Mouse (Mus musculus) intestine, embryonic 16.5 days (tissue): ENCODE data around the gene Taco1. TPM values are rescaled to one million over a fixed set of nuclear protein-coding genes. Genes with fewer than 3 reads are reported as not detected.

ENCODE experiments used
- ATAC-seq: fragments of 200-750 bp; cut with Nextera tagmentation; 2 replicates; pipeline ENCODE4 v1.8.0; 2017; ENCODE audit warnings: moderate TSS enrichment, moderate library complexity
- H3K27ac ChIP-seq: fragments of 300-500 bp; sonication (generic); 2 replicates; pipeline ENCODE4 v1.5.1; 2014; ENCODE audit warnings: mild to moderate bottlenecking, low read length
- H3K27me3 ChIP-seq: fragments of 300-500 bp; sonication (generic); replicated peaks from 2 replicates; pipeline ENCODE4 v1.6.1; 2014; ENCODE audit warnings: low read length, control low read depth, mixed read lengths; ENCODE audit not compliant: control insufficient read depth, insufficient read depth
- H3K36me3 ChIP-seq: fragments of 300-500 bp; sonication (generic); 2 replicates; pipeline ENCODE4 v1.6.1; 2014; ENCODE audit warnings: low read length, control low read depth; ENCODE audit not compliant: control insufficient read depth, insufficient read depth
- H3K4me1 ChIP-seq: fragments of 300-500 bp; sonication (generic); 2 replicates; pipeline ENCODE4 v1.6.1; 2014; ENCODE audit warnings: low read length, control low read depth, mixed read lengths; ENCODE audit not compliant: control insufficient read depth, insufficient read depth
- H3K4me2 ChIP-seq: fragments of 300-500 bp; sonication (generic); 2 replicates; pipeline ENCODE4 v1.6.1; 2014; ENCODE audit warnings: low read depth, low read length, control low read depth
- H3K4me3 ChIP-seq: fragments of 300-500 bp; sonication (generic); 2 replicates; pipeline ENCODE4 v1.5.1; 2014; ENCODE audit warnings: mild to moderate bottlenecking, low read length
- H3K9ac ChIP-seq: fragments of 300-500 bp; sonication (generic); 2 replicates; pipeline ENCODE4 v1.6.1; 2014; ENCODE audit warnings: low read depth, low read length
- H3K9me3 ChIP-seq: fragments of 300-500 bp; sonication (generic); 2 replicates; pipeline ENCODE4 v1.6.1; 2016; ENCODE audit warnings: low read length, control low read depth; ENCODE audit not compliant: control insufficient read depth
- WGBS: fragments of 180-500 bp; shearing (Covaris S2); extraction: QIAGEN DNeasy Blood & Tissue Kit; methylation state at CpG from one replicate; pipeline ENCODE4 v1.1.7; 2014; 5-methylcytosine and 5-hydroxymethylcytosine counted together
- polyA plus RNA-seq: library from polyadenylated mRNA; unstranded; fragments of >200 nt; fragmentation: Nextera tagmentation; extraction: Ambion mirVana; gene quantifications from 2 replicates; pipeline ENCODE4 v1.2.1, GENCODE M21; 2015

Gene Taco1
- polyA plus RNA-seq, 1 experiment from 2014 or later = 17.7 TPM

GRCm38 (mm10) chr11:106036548-106037417, 29.1 kb upstream of the Taco1 start, which contains the start of gene Dcaf7:
TSS of gene Dcaf7 (plus strand) at chr11:106036872.
- Histone ChIP-seq H3K9me3 (no peaks in the 10 kb centered on the region), H3K27ac (peak within 1 kb of the TSS; percentile 89), H3K27me3 (no peaks in the 10 kb centered on the region), H3K4me3 (peak within 1 kb of the TSS; percentile 99), H3K9ac (peak within 1 kb of the TSS; percentile 97), H3K4me2 (peak within 1 kb of the TSS; percentile 86), H3K36me3 (no peaks in the 10 kb centered on the region), H3K4me1 (peaks cover 13% of the 10 kb centered on the region)
- under 1% methylated on average over 66 of the region's 66 CpGs for WGBS
- peak; percentile 99 for ATAC-seq

DNA sequence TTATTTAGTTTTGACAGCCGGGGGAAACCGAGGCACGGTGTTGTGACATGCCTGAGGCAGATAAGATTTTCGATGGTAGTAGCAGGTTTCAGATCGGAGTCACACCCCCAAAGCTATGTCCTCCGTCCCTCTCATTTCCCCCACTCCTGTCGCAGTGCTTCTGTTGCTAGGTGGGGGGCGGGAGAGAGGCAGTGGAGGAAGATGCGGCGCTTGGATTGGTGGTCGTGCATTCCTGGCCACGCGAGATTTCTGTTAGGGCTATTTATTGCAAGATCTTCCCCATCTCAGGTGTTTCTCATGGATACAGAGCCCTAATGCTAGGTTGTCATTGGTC, 28.5 kb upstream of the Taco1 start:
- peak overlapping the region; percentile 89 for H3K27ac ChIP-seq
- H3K4me1 ChIP-seq = peaks cover 13% of the 10 kb centered on the region
- H3K27me3 ChIP-seq = no peaks in the 10 kb centered on the region
- no peak for ATAC-seq
- H3K9me3 ChIP-seq = no peaks in the 10 kb centered on the region
- peak overlapping the region; percentile 86 for H3K4me2 ChIP-seq
- H3K4me3 ChIP-seq = peak overlapping the region; percentile 99
- H3K9ac ChIP-seq = peak overlapping the region; percentile 97
- no peaks in the 10 kb centered on the region for H3K36me3 ChIP-seq
- under 1% methylated on average over 13 of the region's 13 CpGs for WGBS

GRCm38 (mm10) chr11:106044349-106044748, 21.5 kb upstream of the Taco1 start:
- no peak for ATAC-seq
- no peak overlapping the region for H3K4me3 ChIP-seq
- H3K36me3 ChIP-seq = peaks cover 6% of the 10 kb centered on the region; the same call in 1 of the 2 replicates
- H3K4me1 ChIP-seq = no peaks in the 10 kb centered on the region
- no peaks in the 10 kb centered on the region for H3K9me3 ChIP-seq
- no peak overlapping the region for H3K4me2 ChIP-seq
- H3K9ac ChIP-seq = no peak overlapping the region
- H3K27me3 ChIP-seq = no peaks in the 10 kb centered on the region
- 0 out of 2 replicates have a peak overlapping the region, but pooled peaks have one; percentile 37 for H3K27ac ChIP-seq

GRCm38 (mm10) chr11:106045256-106045655, 20.6 kb upstream of the Taco1 start:
- H3K27ac ChIP-seq = peak overlapping the region; percentile 37; the same call in 1 of the 2 replicates
- H3K4me1 ChIP-seq = no peaks in the 10 kb centered on the region
- H3K27me3 ChIP-seq = no peaks in the 10 kb centered on the region
- H3K9ac ChIP-seq = no peak overlapping the region
- peaks cover 6% of the 10 kb centered on the region; the same call in 1 of the 2 replicates for H3K36me3 ChIP-seq
- 94% methylated on average over 1 of the region's 1 CpGs for WGBS
- H3K4me3 ChIP-seq = no peak overlapping the region
- ATAC-seq = peak; percentile 75
- H3K4me2 ChIP-seq = no peak overlapping the region
- no peaks in the 10 kb centered on the region for H3K9me3 ChIP-seq

GRCm38 (mm10) chr11:106045780-106046179, 20.1 kb upstream of the Taco1 start:
- WGBS = 94% methylated on average over 3 of the region's 3 CpGs

GRCm38 (mm10) chr11:106046584-106046983, 19.3 kb upstream of the Taco1 start:
- Histone ChIP-seq H3K27ac (no peak overlapping the region), H3K27me3 (no peaks in the 10 kb centered on the region), H3K36me3 (peaks cover 6% of the 10 kb centered on the region; the same call in 1 of the 2 replicates), H3K9me3 (no peaks in the 10 kb centered on the region), H3K4me3 (no peak overlapping the region), H3K4me2 (no peak overlapping the region), H3K4me1 (no peaks in the 10 kb centered on the region), H3K9ac (no peak overlapping the region)
- no peak for ATAC-seq
- WGBS = 82% methylated on average over 9 of the region's 9 CpGs

More at GRCm38 (mm10) chr11:106045780-106046179, 20.1 kb upstream of the Taco1 start:
- Histone ChIP-seq H3K4me1 (no peaks in the 10 kb centered on the region), H3K4me3 (no peak overlapping the region), H3K36me3 (peaks cover 6% of the 10 kb centered on the region; the same call in 1 of the 2 replicates), H3K9ac (no peak overlapping the region), H3K27ac (no peak overlapping the region), H3K27me3 (no peaks in the 10 kb centered on the region), H3K4me2 (no peak overlapping the region), H3K9me3 (no peaks in the 10 kb centered on the region)
- no peak for ATAC-seq

- peak overlapping the region; percentile 36; the same call in 1 of the 2 replicates for H3K27ac ChIP-seq
- WGBS = 76% methylated on average over 2 of the region's 2 CpGs
- no peak overlapping the region for H3K4me2 ChIP-seq
- H3K9me3 ChIP-seq = no peaks in the 10 kb centered on the region
- H3K9ac ChIP-seq = no peak overlapping the region
- no peaks in the 10 kb centered on the region for H3K4me1 ChIP-seq
- H3K36me3 ChIP-seq = peaks cover 11% of the 10 kb centered on the region; the same call in 1 of the 2 replicates
- no peaks in the 10 kb centered on the region for H3K27me3 ChIP-seq
- peak; percentile 56 for ATAC-seq
- no peak overlapping the region for H3K4me3 ChIP-seq
Measured at GRCm38 (mm10) chr11:106053921-106054320, 11.9 kb upstream of the Taco1 start.

DNA sequence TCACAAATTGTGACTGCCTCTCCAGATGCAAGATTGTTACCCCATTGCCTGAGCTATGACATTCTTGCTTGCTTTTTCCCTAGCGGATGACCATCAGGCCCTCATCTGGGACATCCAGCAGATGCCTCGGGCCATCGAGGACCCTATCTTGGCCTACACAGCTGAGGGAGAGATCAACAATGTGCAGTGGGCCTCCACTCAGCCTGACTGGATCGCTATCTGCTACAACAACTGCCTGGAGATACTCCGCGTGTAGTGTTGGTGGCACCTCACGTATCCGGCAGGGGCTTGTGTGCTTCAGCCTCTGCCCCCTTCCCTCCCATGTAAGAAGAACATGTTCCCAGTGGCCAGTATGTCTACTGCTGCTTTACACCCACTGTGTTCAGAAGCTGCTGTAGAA, 11.3 kb upstream of the Taco1 start:
- Histone ChIP-seq H3K4me2 (no peak overlapping the region), H3K9me3 (no peaks in the 10 kb centered on the region), H3K27ac (peak overlapping the region; percentile 34; the same call in 1 of the 2 replicates), H3K36me3 (peaks cover 11% of the 10 kb centered on the region; the same call in 1 of the 2 replicates), H3K9ac (no peak overlapping the region), H3K27me3 (no peaks in the 10 kb centered on the region), H3K4me1 (no peaks in the 10 kb centered on the region), H3K4me3 (no peak overlapping the region)
- 92% methylated on average over 8 of the region's 8 CpGs for WGBS
- ATAC-seq = no peak

GRCm38 (mm10) chr11:106055341-106055740, 10.5 kb upstream of the Taco1 start:
- H3K9me3 ChIP-seq = no peaks in the 10 kb centered on the region
- no peak overlapping the region for H3K4me2 ChIP-seq
- ATAC-seq = no peak
- no peak overlapping the region for H3K27ac ChIP-seq
- no peak overlapping the region for H3K4me3 ChIP-seq
- peaks cover 11% of the 10 kb centered on the region; the same call in 1 of the 2 replicates for H3K36me3 ChIP-seq
- no peaks in the 10 kb centered on the region for H3K4me1 ChIP-seq
- no peaks in the 10 kb centered on the region for H3K27me3 ChIP-seq
- 85% methylated on average over 6 of the region's 6 CpGs for WGBS
- H3K9ac ChIP-seq = no peak overlapping the region
